Mouse (Mus musculus): Measurements from ENCODE around the gene Rbck1. TPM values are rescaled to one million over a fixed set of nuclear protein-coding genes. Genes with fewer than 3 reads are reported as not detected.
"Not testable (repeated sequence)": the region's sequence is repeated elsewhere in the genome, so short reads cannot be mapped to it uniquely, and the experiment has no call there.

Rbck1 gene
- polyA plus RNA-seq, 1 experiment, result 38.1 TPM

DNA sequence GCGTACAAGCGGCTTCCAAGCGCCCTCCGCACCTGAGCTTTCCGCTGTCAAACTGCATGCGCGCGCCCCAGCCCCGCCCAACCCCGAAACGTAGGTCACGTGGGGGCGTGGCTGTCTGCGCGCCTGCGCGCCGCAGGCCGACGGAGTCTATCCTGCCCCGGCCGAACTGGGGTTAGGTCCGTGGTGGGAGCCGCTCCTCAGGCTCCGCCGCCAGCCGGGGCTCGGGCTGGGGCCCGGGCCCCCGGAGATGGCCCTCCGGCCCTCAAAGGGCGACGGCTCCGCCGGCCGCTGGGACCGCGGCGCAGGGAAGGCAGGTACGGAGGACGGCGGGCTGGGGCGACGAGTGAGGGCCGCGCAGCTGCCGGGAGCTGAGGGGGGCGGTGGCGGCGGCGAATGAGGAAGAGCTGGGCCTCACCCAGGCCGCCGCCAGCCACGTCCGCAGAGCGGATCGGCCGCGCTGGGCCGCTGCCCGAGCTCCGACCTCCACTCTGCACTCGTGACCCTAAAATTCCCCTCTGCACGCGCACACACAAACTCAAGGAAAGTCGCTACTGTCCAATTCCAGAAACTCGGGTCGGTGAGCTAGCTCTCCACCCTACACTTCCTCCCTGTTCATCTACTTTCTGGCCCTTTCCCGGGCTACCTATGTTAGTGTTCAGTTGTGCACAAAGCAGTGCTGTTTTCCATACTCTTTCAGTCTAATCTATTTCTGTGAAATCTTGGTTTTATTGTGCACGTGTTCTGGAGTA, 38.6 kb downstream of the Rbck1 start, which contains the start of gene Tbc1d20:
Gene Tbc1d20, plus strand, starts transcription at position 102 of the 749 bp plus-strand sequence.
- H3K4me1 ChIP-seq (ENCODE audit: control insufficient read depth, insufficient read depth, insufficient read length, low read length), result peaks cover 21% of the 10 kb centered on the region
- H3K4me3 ChIP-seq (ENCODE audit: insufficient read depth, low read depth, low read length), result peak within 1 kb of the TSS; percentile 92
- H3K27ac ChIP-seq (replicated peaks; ENCODE audit: low read depth, low read length), result peak within 1 kb of the TSS; percentile 87

DNA sequence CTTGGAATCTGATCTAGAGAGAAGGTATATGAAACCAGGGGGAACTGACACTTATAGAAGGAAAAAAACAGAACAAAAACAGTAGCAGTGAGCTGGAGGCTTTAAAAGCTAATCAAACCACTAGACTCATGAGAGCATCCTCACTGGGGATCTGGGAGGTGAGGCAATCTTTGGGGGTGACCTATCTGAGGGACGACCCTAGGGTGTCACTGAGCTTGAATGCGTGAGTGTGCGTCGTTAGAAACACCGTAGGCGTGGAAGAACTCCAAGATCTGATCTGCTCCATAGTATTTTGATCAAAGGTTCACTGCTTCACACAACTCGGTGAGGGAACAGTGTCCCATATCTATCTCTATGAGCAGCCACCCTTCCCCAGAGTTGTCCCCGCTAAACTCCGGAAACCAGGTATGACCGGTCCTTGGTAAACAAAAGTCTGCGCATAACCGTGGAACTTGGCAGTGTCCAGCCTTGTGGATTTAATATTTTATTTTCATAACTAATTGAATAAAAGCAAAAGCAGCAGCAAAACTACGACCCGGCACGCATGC, 39.2 kb downstream of the Rbck1 start:
- peak overlapping the region; percentile 65 for H3K4me3 ChIP-seq (ENCODE audit: insufficient read depth, low read depth, low read length)
- peak overlapping the region; percentile 3; the same call in 1 of the 2 replicates for H3K27ac ChIP-seq (replicated peaks; ENCODE audit: low read depth, low read length)
- peaks cover 21% of the 10 kb centered on the region for H3K4me1 ChIP-seq (ENCODE audit: control insufficient read depth, insufficient read depth, insufficient read length, low read length)

DNA sequence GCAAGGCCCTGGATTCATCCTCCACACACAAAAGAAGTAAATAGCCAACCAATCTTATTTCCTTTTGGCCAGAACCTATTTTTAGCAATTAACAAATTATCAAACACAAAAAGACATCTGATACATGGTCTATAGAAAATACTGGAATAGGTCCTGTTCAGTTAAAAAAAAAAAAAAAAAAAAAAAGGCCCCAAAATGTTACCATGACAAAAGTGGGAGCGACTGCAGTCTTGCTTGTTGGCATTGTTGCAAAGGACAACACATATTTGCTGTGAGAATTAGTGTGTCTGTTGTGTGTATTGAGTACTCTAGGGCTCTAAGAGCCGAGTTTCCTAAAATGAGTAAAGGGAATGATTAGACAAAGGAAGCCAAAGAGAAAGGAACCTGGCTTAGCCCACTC, 40.0 kb downstream of the Rbck1 start:
- H3K27ac ChIP-seq (replicated peaks; ENCODE audit: low read depth, low read length), result no peak overlapping the region
- peaks cover 16% of the 10 kb centered on the region for H3K4me1 ChIP-seq (ENCODE audit: control insufficient read depth, insufficient read depth, insufficient read length, low read length)
- no peak overlapping the region for H3K4me3 ChIP-seq (ENCODE audit: insufficient read depth, low read depth, low read length)

DNA sequence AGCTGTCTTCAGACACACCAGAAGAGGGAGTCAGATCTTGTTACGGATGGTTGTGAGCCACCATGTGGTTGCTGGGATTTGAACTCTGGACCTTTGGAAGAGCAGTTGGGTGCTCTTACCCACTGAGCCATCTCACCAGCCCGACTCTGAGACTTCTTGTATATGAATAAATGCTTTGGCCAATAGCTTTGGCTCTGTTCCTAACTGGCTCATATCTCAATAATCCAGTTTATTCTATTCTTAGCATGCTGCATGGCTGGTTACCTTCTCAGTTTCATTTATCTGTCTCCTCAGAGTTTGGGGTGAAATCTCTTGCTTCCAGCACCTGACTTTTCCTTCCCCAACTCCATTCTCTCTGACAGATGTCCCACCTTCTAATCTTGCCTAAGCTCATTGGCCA, 42.8 kb downstream of the Rbck1 start:
- H3K4me3 ChIP-seq (ENCODE audit: insufficient read depth, low read depth, low read length); H3K4me1 ChIP-seq (ENCODE audit: control insufficient read depth, insufficient read depth, insufficient read length, low read length); H3K27ac ChIP-seq (replicated peaks; ENCODE audit: low read depth, low read length): not testable (repeated sequence)

DNA sequence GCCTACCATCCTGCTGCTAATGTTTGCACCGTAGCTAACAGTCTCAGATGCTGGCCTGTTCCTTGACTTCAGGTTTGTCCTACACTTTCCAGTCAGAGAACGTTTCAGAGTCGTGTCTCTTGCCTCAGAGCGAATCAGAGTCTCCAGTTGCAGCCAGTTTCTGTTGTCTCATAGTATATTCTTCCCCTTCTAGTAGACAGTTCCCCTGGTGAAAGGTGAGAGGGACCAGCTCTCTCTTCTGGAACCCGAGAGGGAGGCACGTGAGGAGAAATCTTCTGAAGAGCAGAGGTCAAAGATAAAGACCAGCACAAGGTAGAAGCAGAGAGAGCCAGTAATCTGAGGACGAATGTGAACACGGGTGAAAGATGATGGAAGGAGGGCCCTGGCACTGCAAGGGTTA, 44.4 kb downstream of the Rbck1 start:
- H3K4me1 ChIP-seq (ENCODE audit: control insufficient read depth, insufficient read depth, insufficient read length, low read length), result no peaks in the 10 kb centered on the region
- no peak overlapping the region for H3K4me3 ChIP-seq (ENCODE audit: insufficient read depth, low read depth, low read length)
- no peak overlapping the region for H3K27ac ChIP-seq (replicated peaks; ENCODE audit: low read depth, low read length)

DNA sequence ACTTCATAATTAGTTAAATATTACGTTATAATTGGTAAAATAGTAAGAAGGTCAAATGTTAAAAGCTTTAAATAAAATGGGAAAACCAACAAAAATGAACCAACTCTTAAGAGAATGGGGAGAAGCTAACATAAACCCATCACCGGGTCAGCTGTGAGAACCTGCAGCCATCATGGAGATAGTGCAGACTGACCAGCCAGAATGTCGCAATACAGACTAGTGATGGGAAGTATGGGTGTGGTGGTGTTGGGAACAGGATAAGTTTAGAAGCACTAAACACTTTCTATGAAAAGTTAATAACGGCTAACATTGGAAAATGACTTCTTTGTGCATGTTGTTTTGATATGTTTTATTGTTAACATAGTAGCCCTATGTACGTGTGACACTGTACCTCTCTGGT, 44.9 kb downstream of the Rbck1 start:
- Histone ChIP-seq H3K4me1 (ENCODE audit: control insufficient read depth, insufficient read depth, insufficient read length, low read length) (no peaks in the 10 kb centered on the region), H3K27ac (replicated peaks; ENCODE audit: low read depth, low read length) (no peak overlapping the region), H3K4me3 (ENCODE audit: insufficient read depth, low read depth, low read length) (no peak overlapping the region)

DNA sequence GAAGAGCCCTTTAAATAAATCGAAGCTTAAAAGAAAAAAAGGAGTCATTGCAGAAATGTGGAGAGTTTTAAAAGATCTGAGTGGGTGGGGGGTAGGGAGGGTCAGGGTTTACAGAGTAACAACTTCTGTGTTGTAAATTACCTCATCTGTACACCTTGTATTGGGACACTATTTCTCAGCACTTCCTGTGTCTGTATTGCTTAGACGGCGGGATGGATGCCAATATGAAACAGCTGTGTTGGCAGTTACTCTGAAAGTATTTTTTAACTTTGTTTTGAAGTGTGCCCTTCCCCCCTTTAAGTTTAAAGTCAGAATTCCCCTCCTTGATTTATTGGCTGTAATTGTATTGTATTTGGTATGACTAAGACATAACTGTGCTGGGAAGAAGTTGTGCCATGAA, 51.0 kb downstream of the Rbck1 start:
- no peak overlapping the region for H3K4me3 ChIP-seq (ENCODE audit: insufficient read depth, low read depth, low read length)
- H3K27ac ChIP-seq (replicated peaks; ENCODE audit: low read depth, low read length), result no peak overlapping the region
- H3K4me1 ChIP-seq (ENCODE audit: control insufficient read depth, insufficient read depth, insufficient read length, low read length), result no peaks in the 10 kb centered on the region

DNA sequence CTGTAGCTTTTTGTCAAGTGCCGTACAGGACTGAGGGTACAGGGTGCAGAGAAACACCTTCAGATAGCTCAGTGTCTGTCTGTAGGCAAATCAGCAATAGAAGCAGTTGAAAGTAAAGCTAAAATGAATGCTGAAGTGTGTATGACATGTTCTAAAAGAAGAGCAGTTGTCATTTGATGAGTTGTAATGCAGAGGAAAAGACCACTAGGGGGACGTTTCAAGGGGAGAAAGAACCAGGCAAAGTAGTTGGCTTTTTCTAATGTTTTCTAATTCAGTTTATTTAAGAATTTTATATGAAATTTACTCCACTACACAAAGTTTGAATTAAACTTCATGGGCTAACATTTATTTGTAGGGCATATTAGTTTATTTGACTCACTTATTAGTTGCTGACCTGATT, 58.8 kb downstream of the Rbck1 start:
- Histone ChIP-seq H3K4me1 (ENCODE audit: control insufficient read depth, insufficient read depth, insufficient read length, low read length) (no peaks in the 10 kb centered on the region), H3K27ac (replicated peaks; ENCODE audit: low read depth, low read length) (no peak overlapping the region), H3K4me3 (ENCODE audit: insufficient read depth, low read depth, low read length) (no peak overlapping the region)

Other genes starting within 250 kb of the Rbck1 start
- gene Srxn1, start 227.1 kb downstream of the Rbck1 start, polyA plus RNA-seq (2012; ENCODE audit: insufficient read depth, insufficient read length, missing spikeins), result 36.2 and 39.3 TPM in 2 replicates
- gene Tcf15, start 189.1 kb downstream of the Rbck1 start, polyA plus RNA-seq (2012; ENCODE audit: insufficient read depth, insufficient read length, missing spikeins), result 12.1 and 20.7 TPM in 2 replicates
- gene Csnk2a1, start 105.8 kb downstream of the Rbck1 start, polyA plus RNA-seq (2012; ENCODE audit: insufficient read depth, insufficient read length, missing spikeins), result 90.2 and 95.3 TPM in 2 replicates
- 68.9 and 101 TPM in 2 replicates for gene Tbc1d20, start 38.8 kb downstream of the Rbck1 start, polyA plus RNA-seq (2012; ENCODE audit: insufficient read depth, insufficient read length, missing spikeins)
- gene Trib3, start 11.4 kb upstream of the Rbck1 start, polyA plus RNA-seq (2012; ENCODE audit: insufficient read depth, insufficient read length, missing spikeins), result 4.8 and 5.2 TPM in 2 replicates
- gene Nrsn2, start 44.0 kb upstream of the Rbck1 start, polyA plus RNA-seq (2012; ENCODE audit: insufficient read depth, insufficient read length, missing spikeins), result not detected in 2 replicates
- gene Sox12, start 65.4 kb upstream of the Rbck1 start, polyA plus RNA-seq (2012; ENCODE audit: insufficient read depth, insufficient read length, missing spikeins), result 0.46 and 0.99 TPM in 2 replicates
- gene Zcchc3, start 82.4 kb upstream of the Rbck1 start, polyA plus RNA-seq (2012; ENCODE audit: insufficient read depth, insufficient read length, missing spikeins), result 1.2 and 1.4 TPM in 2 replicates
- 0.71 and 0.79 TPM in 2 replicates for gene 6820408C15Rik, start 82.9 kb upstream of the Rbck1 start, polyA plus RNA-seq (2012; ENCODE audit: insufficient read depth, insufficient read length, missing spikeins)
- gene Defb23, start 132.0 kb upstream of the Rbck1 start, polyA plus RNA-seq (2012; ENCODE audit: insufficient read depth, insufficient read length, missing spikeins), result not detected in 2 replicates
- not detected in 2 replicates for gene Defb20, start 144.4 kb upstream of the Rbck1 start, polyA plus RNA-seq (2012; ENCODE audit: insufficient read depth, insufficient read length, missing spikeins)
- gene Defb22, start 157.5 kb upstream of the Rbck1 start, polyA plus RNA-seq (2012; ENCODE audit: insufficient read depth, insufficient read length, missing spikeins), result not detected in 2 replicates
- gene Defb26, start 179.0 kb upstream of the Rbck1 start, polyA plus RNA-seq (2012; ENCODE audit: insufficient read depth, insufficient read length, missing spikeins), result not detected in 2 replicates
- not detected in 2 replicates for gene Defb28, start 185.6 kb upstream of the Rbck1 start, polyA plus RNA-seq (2012; ENCODE audit: insufficient read depth, insufficient read length, missing spikeins)
- not detected in 2 replicates for gene Defb29, start 207.4 kb upstream of the Rbck1 start, polyA plus RNA-seq (2012; ENCODE audit: insufficient read depth, insufficient read length, missing spikeins)
- gene Gm17416, start 236.7 kb upstream of the Rbck1 start, polyA plus RNA-seq (2012; ENCODE audit: insufficient read depth, insufficient read length, missing spikeins), result not detected in 2 replicates
- gene Defb21, start 240.1 kb upstream of the Rbck1 start, polyA plus RNA-seq (2012; ENCODE audit: insufficient read depth, insufficient read length, missing spikeins), result not detected in 2 replicates
- gene Defb19, start 247.7 kb upstream of the Rbck1 start, polyA plus RNA-seq (2012; ENCODE audit: insufficient read depth, insufficient read length, missing spikeins), result not detected in 2 replicates